Mouse (Mus musculus): ENCODE results near the gene Ccser2. TPM values are rescaled to one million over a fixed set of nuclear protein-coding genes. Genes with fewer than 3 reads are reported as not detected.

Gene Ccser2
- polyA plus RNA-seq, 1 experiment, result 12.3 TPM

- TF ChIP-seq POLR2A (IDR thresholded peaks at IDR 0.05; ENCODE audit: borderline replicate concordance, low read depth, low read length) (no peak), CTCF (IDR thresholded peaks at IDR 0.05; ENCODE audit: low read depth, low read length) (no peak)
- no peak overlapping the region for H3K27ac ChIP-seq (ENCODE audit: insufficient read depth, low read depth, low read length)
- no peak overlapping the region for H3K4me3 ChIP-seq (ENCODE audit: insufficient read depth, low read length)
- H3K4me1 ChIP-seq (ENCODE audit: control insufficient read depth, insufficient read depth, low read length), result no peaks in the 10 kb centered on the region
Observed at GRCm38 (mm10) chr14:36985693-36986092, 17.1 kb upstream of the Ccser2 start.

GRCm38 (mm10) chr14:36975019-36975418 lies 6.4 kb upstream of the Ccser2 start:
- no peaks in the 10 kb centered on the region for H3K4me1 ChIP-seq (ENCODE audit: control insufficient read depth, insufficient read depth, low read length)
- no peak overlapping the region for H3K4me3 ChIP-seq (ENCODE audit: insufficient read depth, low read length)
- no peak overlapping the region for H3K27ac ChIP-seq (ENCODE audit: insufficient read depth, low read depth, low read length)
- no peak for TF ChIP-seq CTCF (IDR thresholded peaks at IDR 0.05; ENCODE audit: low read depth, low read length)
- no peak for TF ChIP-seq POLR2A (IDR thresholded peaks at IDR 0.05; ENCODE audit: borderline replicate concordance, low read depth, low read length)

GRCm38 (mm10) chr14:36971211-36971610 lies 2.6 kb upstream of the Ccser2 start:
- no peak overlapping the region for H3K27ac ChIP-seq (ENCODE audit: insufficient read depth, low read depth, low read length)
- TF ChIP-seq CTCF (IDR thresholded peaks at IDR 0.05; ENCODE audit: low read depth, low read length), result no peak
- no peak for TF ChIP-seq POLR2A (IDR thresholded peaks at IDR 0.05; ENCODE audit: borderline replicate concordance, low read depth, low read length)

GRCm38 (mm10) chr14:36969861-36970420 lies 1.4 kb upstream of the Ccser2 start:
- no peak overlapping the region for H3K4me3 ChIP-seq (ENCODE audit: insufficient read depth, low read length)
- no peak for TF ChIP-seq CTCF (IDR thresholded peaks at IDR 0.05; ENCODE audit: low read depth, low read length)
- no peak overlapping the region for H3K27ac ChIP-seq (ENCODE audit: insufficient read depth, low read depth, low read length)
- H3K4me1 ChIP-seq (ENCODE audit: control insufficient read depth, insufficient read depth, low read length), result peaks cover 8% of the 10 kb centered on the region

More at GRCm38 (mm10) chr14:36971211-36971610, 2.6 kb upstream of the Ccser2 start:
- no peak overlapping the region for H3K4me3 ChIP-seq (ENCODE audit: insufficient read depth, low read length)
- H3K4me1 ChIP-seq (ENCODE audit: control insufficient read depth, insufficient read depth, low read length), result peaks cover 8% of the 10 kb centered on the region

GRCm38 (mm10) chr14:36968076-36968627 lies 425 bp downstream of the Ccser2 start:
- TF ChIP-seq CTCF (IDR thresholded peaks at IDR 0.05; ENCODE audit: low read depth, low read length) (no peak), POLR2A (IDR thresholded peaks at IDR 0.05; ENCODE audit: borderline replicate concordance, low read depth, low read length) (no peak)
- Histone ChIP-seq H3K4me3 (ENCODE audit: insufficient read depth, low read length) (peak overlapping the region; percentile 76), H3K4me1 (ENCODE audit: control insufficient read depth, insufficient read depth, low read length) (peaks cover 8% of the 10 kb centered on the region), H3K27ac (ENCODE audit: insufficient read depth, low read depth, low read length) (no peak overlapping the region)

- H3K4me3 ChIP-seq (ENCODE audit: insufficient read depth, low read length), result no peak overlapping the region
- no peak overlapping the region for H3K27ac ChIP-seq (ENCODE audit: insufficient read depth, low read depth, low read length)
- TF ChIP-seq POLR2A (IDR thresholded peaks at IDR 0.05; ENCODE audit: borderline replicate concordance, low read depth, low read length) (no peak), CTCF (IDR thresholded peaks at IDR 0.05; ENCODE audit: low read depth, low read length) (no peak)
- H3K4me1 ChIP-seq (ENCODE audit: control insufficient read depth, insufficient read depth, low read length), result peaks cover 19% of the 10 kb centered on the region
Observed at GRCm38 (mm10) chr14:36965421-36965820, 3.2 kb downstream of the Ccser2 start.

- H3K4me1 ChIP-seq (ENCODE audit: control insufficient read depth, insufficient read depth, low read length), result peaks cover 16% of the 10 kb centered on the region
- no peak overlapping the region for H3K4me3 ChIP-seq (ENCODE audit: insufficient read depth, low read length)
- TF ChIP-seq POLR2A (IDR thresholded peaks at IDR 0.05; ENCODE audit: borderline replicate concordance, low read depth, low read length) (no peak), CTCF (IDR thresholded peaks at IDR 0.05; ENCODE audit: low read depth, low read length) (no peak)
- H3K27ac ChIP-seq (ENCODE audit: insufficient read depth, low read depth, low read length), result peak overlapping the region; percentile 11
Observed at GRCm38 (mm10) chr14:36962477-36962876, 6.1 kb downstream of the Ccser2 start.

- no peak overlapping the region for H3K4me3 ChIP-seq (ENCODE audit: insufficient read depth, low read length)
- no peak overlapping the region for H3K27ac ChIP-seq (ENCODE audit: insufficient read depth, low read depth, low read length)
- H3K4me1 ChIP-seq (ENCODE audit: control insufficient read depth, insufficient read depth, low read length), result peaks cover 23% of the 10 kb centered on the region
- no peak for TF ChIP-seq CTCF (IDR thresholded peaks at IDR 0.05; ENCODE audit: low read depth, low read length)
- no peak for TF ChIP-seq POLR2A (IDR thresholded peaks at IDR 0.05; ENCODE audit: borderline replicate concordance, low read depth, low read length)
Observed at GRCm38 (mm10) chr14:36957719-36958118, 10.9 kb downstream of the Ccser2 start.

GRCm38 (mm10) chr14:36957261-36957660 lies 11.3 kb downstream of the Ccser2 start:
- TF ChIP-seq POLR2A (IDR thresholded peaks at IDR 0.05; ENCODE audit: borderline replicate concordance, low read depth, low read length), result no peak
- TF ChIP-seq CTCF (IDR thresholded peaks at IDR 0.05; ENCODE audit: low read depth, low read length), result no peak
- Histone ChIP-seq H3K4me3 (ENCODE audit: insufficient read depth, low read length) (no peak overlapping the region), H3K4me1 (ENCODE audit: control insufficient read depth, insufficient read depth, low read length) (peaks cover 25% of the 10 kb centered on the region), H3K27ac (ENCODE audit: insufficient read depth, low read depth, low read length) (no peak overlapping the region)

- Histone ChIP-seq H3K4me1 (ENCODE audit: control insufficient read depth, insufficient read depth, low read length) (peaks cover 21% of the 10 kb centered on the region), H3K4me3 (ENCODE audit: insufficient read depth, low read length) (no peak overlapping the region), H3K27ac (ENCODE audit: insufficient read depth, low read depth, low read length) (no peak overlapping the region)
- TF ChIP-seq CTCF (IDR thresholded peaks at IDR 0.05; ENCODE audit: low read depth, low read length) (no peak), POLR2A (IDR thresholded peaks at IDR 0.05; ENCODE audit: borderline replicate concordance, low read depth, low read length) (no peak)
Observed at GRCm38 (mm10) chr14:36956717-36957116, 11.9 kb downstream of the Ccser2 start.
